13 mouse cellular contexts compared by ENCODE assay signal in the genomic region with DNA sequence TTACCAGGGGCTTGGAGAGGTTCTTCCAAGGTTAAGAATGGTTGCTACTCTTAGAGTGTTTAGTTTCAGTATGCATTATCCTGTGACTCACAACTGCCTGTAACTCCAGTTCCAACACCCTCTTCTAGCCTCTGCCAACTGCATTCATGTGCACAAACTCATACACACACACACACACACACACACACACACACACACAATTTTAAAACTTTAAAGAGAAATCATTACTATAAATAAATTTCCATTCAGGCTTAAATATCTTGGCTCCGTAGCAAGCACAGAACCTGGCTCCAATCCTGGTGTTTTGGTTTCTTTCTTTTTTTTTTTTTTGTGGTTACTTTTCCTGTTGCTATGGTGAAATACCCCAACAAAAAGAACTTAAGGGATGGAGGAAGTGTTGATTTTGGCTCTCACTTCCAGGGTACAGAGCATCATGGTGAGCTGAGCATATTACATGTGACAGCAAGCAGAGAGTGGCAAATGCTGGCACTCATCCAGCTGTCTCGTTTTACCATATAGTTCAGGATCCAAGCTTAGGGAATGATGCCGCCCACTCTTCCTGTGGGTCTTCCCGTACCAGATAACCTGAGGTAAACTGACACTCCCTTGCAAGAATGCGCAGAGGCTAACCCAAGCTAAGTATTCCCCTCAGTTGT. TPM values are rescaled to one million over a fixed set of nuclear protein-coding genes. Genes with fewer than 3 reads are reported as not detected.
DNase-seq lines count a peak whose midpoint lies in the region.
"Had no signal": no experiment of that assay in that cellular context is flagged by ENCODE, and none has a peak within 500 bp of the region (broad histone marks: within the 10 kb centered on the region; RNA-seq: fewer than 3 reads in every experiment).

No protein-coding gene starts in this region.

- DNase-seq in left cerebral cortex, postnatal 14 days (ENCODE audit: low spot score in 2 of 2) = peak; percentile 32 to 65
- no peak for DNase-seq in left cerebral cortex, adult 8-10 months (ENCODE audit: low spot score in 2 of 2)
- peak; percentile 56 for DNase-seq in 3T3-L1 (ENCODE audit: low read depth, low spot score)
- DNase-seq in Muller cell, postnatal 12 days (ENCODE audit: inconsistent ontology term) = peak; percentile 59
- peak; percentile 43 for DNase-seq in lung, postnatal 10 days
- DNase-seq in adipocyte (ENCODE audit: low spot score) = no peak
- no peak for DNase-seq in cerebellum, adult 11 months
- DNase-seq: adrenal gland, postnatal 10 days; gastrocnemius, postnatal 25 days; kidney, adult 11 months; kidney, postnatal 36 days; thymus, postnatal 14 days had no signal

- intact Hi-C loops in left cerebral cortex, postnatal 14 days (cut with DNase I) = no loop called here

RNA-seq across cellular contexts. Expression of gene Ttll8, which starts 10.2 kb away (rescaled TPM):
- total RNA-seq in left cerebral cortex, postnatal 14 days (2021) = 1 to 10 TPM in 1 of 2 experiments, under 1 TPM in 1; 0.81 to 1.7 TPM
- total RNA-seq in left cerebral cortex, adult 8-10 months (2022) = 1 to 10 TPM; 1.5 to 1.8 (median 1.8) TPM
- total RNA-seq: adrenal gland, postnatal 10 days; gastrocnemius, postnatal 25 days had no signal

RNA-seq across cellular contexts. Expression of gene Mlc1, which starts 34.8 kb away (rescaled TPM):
- 100 to 1,000 TPM; 100 to 105 TPM for total RNA-seq in left cerebral cortex, postnatal 14 days (2021)
- 100 to 1,000 TPM; 112 to 127 (median 115) TPM for total RNA-seq in left cerebral cortex, adult 8-10 months (2022)
- total RNA-seq: liver, adult 2 months had no signal

RNA-seq across cellular contexts. Expression of gene Mov10l1, which starts 38.7 kb away (rescaled TPM):
- total RNA-seq in left cerebral cortex, postnatal 14 days (2021) = not detected
- not detected for total RNA-seq in left cerebral cortex, adult 8-10 months (2022)
- total RNA-seq: adrenal gland, postnatal 10 days; gastrocnemius, postnatal 25 days; liver, adult 2 months had no signal

Comparison
In these comparisons a context has a peak if more than half of its experiments do, and no peak if none do; other contexts are left out.
1. DNase-seq: peak in left cerebral cortex, postnatal 14 days (2 of 2), 3T3-L1 (single experiment), Muller cell, postnatal 12 days (single experiment) and lung, postnatal 10 days (single experiment); none in left cerebral cortex, adult 8-10 months (0 of 2), adipocyte (single experiment) and cerebellum, adult 11 months (single experiment).